Comparison of ENCODE assay signal across 10 mouse cellular contexts in genomic region chr11:79877184-79877745, GRCm38 (mm10).
A peak's percentile ranks its signal among the peaks of the same experiment; 100 is the strongest.
DNase-seq lines count a peak whose midpoint lies in the region; ATAC-seq lines count a peak whose summit lies in the region.
"Had no signal": no experiment of that assay in that cellular context is flagged by ENCODE, and none has a peak within 500 bp of the region (broad histone marks: within the 10 kb centered on the region; RNA-seq: fewer than 3 reads in every experiment).

No protein-coding gene starts in this region.

- no peaks in the 10 kb centered on the region for H3K27me3 ChIP-seq in heart, embryonic 11.5 days (ENCODE audit: control insufficient read depth, insufficient read depth, low read length)
- no peaks in the 10 kb centered on the region for H3K27me3 ChIP-seq in midbrain, embryonic 15.5 days (replicated peaks)
- H3K27me3 ChIP-seq: CH12.LX had no signal

- no peak overlapping the region for H3K4me3 ChIP-seq in heart, embryonic 11.5 days (ENCODE audit: low read depth, low read length)
- H3K4me3 ChIP-seq in midbrain, embryonic 15.5 days = no peak overlapping the region
- H3K4me3 ChIP-seq: megakaryocyte, embryonic 14.5 days had no signal

- H3K36me3 ChIP-seq in heart, embryonic 11.5 days (ENCODE audit: control insufficient read depth, insufficient read depth, low read length) = no peaks in the 10 kb centered on the region
- no peaks in the 10 kb centered on the region for H3K36me3 ChIP-seq in midbrain, embryonic 15.5 days (replicated peaks)

- H3K4me1 ChIP-seq in heart, embryonic 11.5 days (ENCODE audit: control insufficient read depth, insufficient read depth, low read length) = no peaks in the 10 kb centered on the region
- no peaks in the 10 kb centered on the region for H3K4me1 ChIP-seq in midbrain, embryonic 15.5 days
- H3K4me1 ChIP-seq: megakaryocyte, embryonic 14.5 days had no signal

- no peak overlapping the region for H3K9ac ChIP-seq in heart, embryonic 11.5 days (ENCODE audit: low read depth, low read length)
- no peak overlapping the region for H3K9ac ChIP-seq in midbrain, embryonic 15.5 days

- peak; percentile 28 to 32 for DNase-seq in heart, adult 18-20 months
- DNase-seq in testis, postnatal 14 days (ENCODE audit: low spot score) = peak; percentile 24
- DNase-seq in testis, postnatal 10 days (ENCODE audit: low spot score) = no peak
- DNase-seq in lung, adult 18-20 months = peak; percentile 78 to 86
- DNase-seq in yolk sac, embryonic 10.5 days (ENCODE audit: low spot score) = peak; percentile 71
- no peak for DNase-seq in layer of hippocampus, adult 18-20 months (ENCODE audit: low spot score in 2 of 2)

- no peaks in the 10 kb centered on the region for H3K9me3 ChIP-seq in heart, embryonic 11.5 days (replicated peaks; ENCODE audit: control insufficient read depth, low read length)
- H3K9me3 ChIP-seq in midbrain, embryonic 15.5 days = no peaks in the 10 kb centered on the region
- H3K9me3 ChIP-seq: megakaryocyte, embryonic 14.5 days had no signal

- no peak for ATAC-seq in heart, embryonic 11.5 days (replicated peaks; ENCODE audit: insufficient number of reproducible peaks, low FRiP score, low TSS enrichment)
- no peak for ATAC-seq in midbrain, embryonic 15.5 days (replicated peaks)

- no peak overlapping the region for H3K27ac ChIP-seq in heart, embryonic 11.5 days (ENCODE audit: low read depth, low read length)
- H3K27ac ChIP-seq in midbrain, embryonic 15.5 days = no peak overlapping the region

- no peak overlapping the region for H3K4me2 ChIP-seq in heart, embryonic 11.5 days
- H3K4me2 ChIP-seq in midbrain, embryonic 15.5 days = no peak overlapping the region

- 36% methylated on average over 3 of the region's 3 CpGs for WGBS in heart, embryonic 11.5 days (ENCODE audit: insufficient replicate concordance)
- WGBS in midbrain, embryonic 15.5 days = 67% methylated on average over 3 of the region's 3 CpGs

Comparison
In these comparisons a context has a peak if more than half of its experiments do, and no peak if none do; other contexts are left out.
1. DNase-seq: peak in heart, adult 18-20 months (2 of 2), testis, postnatal 14 days (single experiment), lung, adult 18-20 months (2 of 2) and yolk sac, embryonic 10.5 days (single experiment); none in testis, postnatal 10 days (single experiment) and layer of hippocampus, adult 18-20 months (0 of 2).